Mouse (Mus musculus) right cerebral cortex, adult 2 months (tissue): ENCODE data around the gene Klhl31.
A peak's percentile ranks its signal among the peaks of the same experiment; 100 is the strongest.

Source experiments
- DNase-seq, 2 experiments: peaks; one replicate each; pipeline ENCODE4 v3.0.0; 2021 to 2022; ENCODE audit warnings: low spot score in 2 of 2

The Klhl31 gene

DNA sequence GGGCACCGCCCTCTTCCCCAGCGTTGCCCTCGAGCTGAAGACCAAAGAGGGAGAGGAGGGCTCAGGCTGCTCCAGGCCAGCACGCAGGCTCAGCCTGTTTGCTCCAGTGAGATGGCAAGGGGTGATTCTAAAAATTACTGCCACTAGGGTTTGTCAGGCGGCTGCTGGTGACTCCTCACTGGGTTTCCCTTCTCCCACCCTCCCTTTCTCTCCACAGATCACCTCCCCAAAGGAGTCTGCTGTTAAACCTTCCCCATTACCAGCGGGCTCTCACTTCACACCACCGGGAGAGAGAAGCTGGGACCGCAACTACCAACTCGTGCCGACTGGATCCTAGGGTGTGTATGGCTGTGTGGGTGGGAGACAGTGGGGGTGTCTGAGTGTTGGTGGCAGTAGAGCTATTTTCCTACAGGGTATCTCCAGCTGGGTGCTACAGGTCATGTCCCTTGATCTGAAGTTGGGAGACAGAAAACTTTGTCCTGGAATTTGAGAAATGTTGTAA is at the start of gene Klhl31:
Gene Klhl31 (plus strand): TSS at position 51 of the 502 bp plus-strand sequence.
- DNase-seq, result no peak

DNA sequence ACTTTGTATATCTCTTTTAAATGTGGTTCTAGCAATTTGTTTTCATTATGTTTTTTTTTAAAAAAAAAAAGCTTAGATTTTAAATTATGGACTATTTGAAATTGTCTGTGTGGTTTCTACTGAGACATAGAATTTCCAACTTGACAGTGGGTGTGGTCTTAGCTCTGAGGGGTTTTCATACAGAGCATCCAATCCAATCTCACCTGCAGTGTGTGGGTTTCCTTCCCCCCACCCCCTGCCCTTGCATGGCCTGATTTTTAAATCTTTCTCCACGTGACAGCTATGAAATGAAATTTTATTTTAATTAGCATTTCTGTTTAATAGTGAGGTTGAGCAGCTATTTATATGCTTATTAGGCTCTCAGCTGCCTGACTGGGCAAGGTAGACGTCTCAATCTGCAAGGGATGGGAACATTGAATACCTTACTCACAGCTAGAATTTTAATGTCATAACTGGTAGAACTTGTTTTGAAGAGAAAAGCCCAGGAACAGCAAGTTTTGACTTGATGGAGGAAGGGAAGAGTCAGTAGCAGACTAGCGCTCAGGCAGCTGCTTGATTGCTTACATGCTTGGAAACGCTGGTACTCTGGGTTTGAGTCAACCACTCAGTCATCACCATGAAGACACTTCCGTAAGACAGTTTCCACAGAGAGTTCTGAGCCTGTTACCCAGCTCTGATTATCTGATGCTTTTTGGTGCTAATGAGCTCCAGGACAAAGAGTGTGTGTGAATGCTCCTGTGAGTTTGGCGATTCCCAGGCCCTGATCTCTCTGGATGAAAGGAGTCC is 49.3 kb upstream of the Klhl31 start:
- DNase-seq, result no peak

DNA sequence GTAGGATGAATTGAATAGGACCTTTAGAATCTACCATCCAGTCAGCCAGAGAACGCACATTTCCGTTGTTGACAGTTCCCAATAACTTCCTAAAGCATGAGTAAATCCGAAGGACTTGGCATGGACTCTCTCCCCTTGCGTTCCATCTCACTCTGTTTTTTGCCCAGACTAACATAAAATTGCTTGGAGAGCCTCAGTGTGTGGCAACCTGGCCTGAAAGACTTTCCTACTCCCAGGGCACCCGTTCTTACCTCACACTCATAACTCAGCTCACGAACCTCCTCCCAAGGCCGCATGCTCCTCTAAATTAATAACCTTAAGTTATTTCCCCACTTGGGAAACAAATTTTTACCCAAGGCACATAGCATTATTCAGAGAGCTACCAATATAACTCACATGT is 48.7 kb upstream of the Klhl31 start:
- no peak for DNase-seq

DNA sequence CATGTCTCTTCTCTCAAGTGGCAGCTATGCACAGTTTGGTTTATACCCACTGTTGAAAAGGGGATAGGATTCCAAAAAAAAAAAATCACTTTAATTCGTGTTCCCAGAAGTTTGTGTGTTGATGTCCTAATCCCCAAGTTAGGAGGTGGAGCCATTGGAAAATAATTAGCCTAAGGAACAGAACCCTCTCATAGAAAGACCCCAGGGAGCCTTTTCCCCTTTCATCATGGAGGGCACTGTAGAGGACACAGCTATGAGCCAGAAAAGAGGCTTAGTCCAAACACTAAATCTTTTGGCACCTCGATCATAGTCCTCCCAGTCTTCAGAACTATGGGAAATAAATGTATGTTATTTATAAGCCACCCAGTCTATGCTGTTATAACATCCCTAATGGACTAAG is 46.8 kb upstream of the Klhl31 start:
- no peak for DNase-seq

DNA sequence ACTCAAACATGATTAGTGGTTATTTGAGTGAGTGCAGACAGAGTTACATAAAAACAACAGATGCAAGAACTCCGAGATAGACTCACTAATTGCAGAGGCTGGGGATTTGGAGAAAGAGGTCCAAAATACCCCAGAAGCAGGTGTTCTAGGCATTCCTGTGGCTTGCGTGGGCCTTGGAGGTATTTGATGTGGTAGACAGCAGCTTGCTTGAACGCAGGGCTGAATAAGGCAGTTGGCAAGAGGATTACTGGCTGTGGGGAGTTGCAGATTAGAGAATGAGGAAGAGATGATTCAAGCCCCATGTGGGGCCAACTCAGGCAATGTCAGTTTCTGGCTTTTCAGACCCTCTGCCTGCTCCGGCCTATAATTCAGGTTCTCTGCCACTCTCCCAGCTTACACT is 43.9 kb upstream of the Klhl31 start:
- peak; percentile 23 to 32 for DNase-seq

DNA sequence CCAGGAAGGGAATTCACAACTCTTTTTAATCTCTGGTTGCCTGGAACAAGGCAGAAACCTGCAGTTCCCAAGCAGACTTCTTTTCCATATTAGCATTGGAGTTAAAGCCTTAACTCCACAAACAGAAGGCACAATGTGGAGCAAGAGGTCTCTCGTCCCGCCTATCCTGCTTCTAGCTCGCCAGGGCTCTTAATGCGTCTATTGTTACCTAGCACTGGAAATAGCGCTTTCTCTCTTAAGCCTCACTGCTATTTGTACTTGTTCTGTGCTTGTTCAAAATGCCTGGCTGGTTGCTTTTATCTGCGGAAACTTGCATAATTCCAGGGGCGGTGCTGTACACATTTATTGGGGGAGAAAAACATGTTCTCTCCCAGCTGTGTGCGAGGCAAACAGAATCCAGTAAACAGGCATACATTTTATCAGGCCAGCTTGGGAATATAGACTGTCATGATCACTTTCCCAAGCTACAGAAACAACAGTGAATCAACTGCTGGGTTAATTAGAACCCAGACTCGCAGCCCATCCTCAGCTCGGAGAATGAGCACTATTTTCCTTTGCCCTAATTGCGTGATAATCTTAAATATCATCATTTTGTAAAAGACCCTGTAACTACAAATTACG is 41.2 kb upstream of the Klhl31 start:
- peak in 1 of 2 experiments; percentile 20 for DNase-seq

DNA sequence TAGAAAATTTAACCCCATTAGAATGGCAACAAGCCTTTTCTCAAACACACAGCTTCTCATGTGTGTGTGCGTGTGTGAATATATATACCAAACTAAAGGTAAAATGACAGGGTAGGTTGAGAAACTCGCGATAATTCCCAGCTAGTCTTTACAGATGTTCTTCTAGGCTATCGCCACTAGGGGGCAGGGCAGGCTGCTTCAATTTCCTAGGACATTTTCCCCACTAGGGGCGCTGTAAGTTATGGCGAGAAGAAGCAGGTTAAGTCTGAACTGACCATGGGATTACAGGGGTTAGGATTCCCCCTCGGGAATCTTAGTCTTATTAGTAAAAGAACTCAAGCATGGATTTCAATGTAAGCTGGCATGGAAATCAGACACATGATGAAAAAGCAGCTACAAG is 39.9 kb upstream of the Klhl31 start:
- peak; percentile 78 to 88 for DNase-seq

DNA sequence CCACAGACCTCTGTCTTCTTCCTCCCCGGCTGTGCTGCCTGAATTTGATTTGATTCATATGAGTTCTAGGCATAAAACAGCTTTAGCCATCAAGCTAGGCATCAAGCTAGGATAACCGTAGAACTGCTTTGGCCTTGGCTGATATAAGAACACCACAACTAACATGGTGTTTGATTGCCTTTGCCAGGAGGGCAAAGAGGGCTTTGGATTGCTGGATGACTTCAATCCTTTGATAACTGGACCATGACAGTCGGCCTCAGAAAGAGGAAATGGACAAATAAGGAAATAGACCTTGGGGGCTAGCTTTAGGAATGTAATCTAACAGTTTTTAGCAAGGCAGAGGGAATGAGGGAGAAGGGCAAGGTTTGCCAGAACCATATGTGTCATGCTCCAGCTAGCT is 37.7 kb upstream of the Klhl31 start:
- DNase-seq, result no peak

DNA sequence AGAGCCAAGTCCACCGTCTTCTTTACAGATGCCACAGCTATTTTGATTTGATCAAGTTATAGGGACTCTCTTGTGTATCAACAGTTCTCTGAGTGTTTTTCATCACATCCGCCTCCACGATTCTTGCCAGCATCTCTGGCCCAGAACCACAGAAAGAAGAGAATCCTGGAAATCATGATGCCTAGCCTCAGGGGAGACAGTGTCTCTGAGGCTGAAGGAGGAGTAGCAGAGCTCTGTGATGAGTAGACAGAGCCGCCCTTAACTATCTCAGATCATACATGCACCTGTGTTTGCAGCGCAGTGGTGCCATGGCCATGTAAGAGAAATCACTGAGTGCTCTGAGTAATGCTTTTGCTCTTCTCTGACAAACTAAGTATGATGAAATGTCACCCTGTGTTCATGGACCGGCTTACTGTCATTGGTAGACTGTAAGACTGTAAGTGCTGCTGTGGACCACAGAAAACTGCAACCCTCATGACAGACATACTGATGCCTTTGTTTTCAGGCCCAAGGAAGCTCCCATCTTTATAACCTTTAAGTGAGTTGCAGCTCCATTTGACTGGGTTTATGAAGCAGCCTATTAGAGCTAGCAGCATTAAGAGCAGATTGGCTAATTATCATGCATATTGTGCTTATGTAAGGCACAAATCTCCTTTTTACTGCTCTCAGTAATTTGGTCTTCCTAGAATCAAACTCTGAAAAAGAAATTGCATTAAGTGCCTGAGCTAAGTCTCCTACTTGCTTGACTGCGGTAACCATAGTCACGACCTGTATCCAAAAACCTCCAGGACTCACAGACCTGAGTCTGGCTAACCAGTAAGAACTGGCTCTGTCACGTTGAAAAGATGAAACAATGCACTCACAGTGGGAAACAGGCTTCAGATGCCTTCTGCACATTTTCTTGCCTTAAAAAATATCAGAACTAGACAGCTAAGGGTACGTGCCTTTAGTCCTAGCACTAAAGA is 33.7 kb upstream of the Klhl31 start:
- DNase-seq, result peak; percentile 34 to 49

DNA sequence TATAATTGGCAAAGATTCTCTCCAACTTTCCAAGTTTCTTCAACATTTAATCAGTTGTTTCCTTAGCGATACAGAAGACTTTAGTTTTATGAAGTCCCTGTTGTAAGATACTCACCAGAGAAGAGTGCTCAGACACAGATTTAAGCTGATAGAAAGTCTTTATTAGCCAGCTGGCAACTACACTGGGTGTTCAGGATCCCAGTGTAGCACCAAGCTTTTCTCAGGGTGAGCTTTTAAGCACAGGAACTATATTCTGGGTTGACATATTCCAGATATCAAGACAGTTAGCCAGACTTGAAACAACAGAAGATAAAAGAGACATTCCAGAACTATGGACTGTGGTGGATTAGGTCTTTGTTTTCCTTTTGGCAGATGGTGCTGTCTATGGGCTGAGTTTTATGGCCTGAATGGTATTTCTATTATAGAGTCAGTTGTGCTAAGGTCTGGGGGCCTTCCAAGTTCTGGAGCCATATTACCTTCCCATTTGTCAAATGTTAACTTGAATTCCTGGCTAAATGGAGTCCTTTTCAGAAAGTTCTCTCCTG is 32.3 kb upstream of the Klhl31 start:
- DNase-seq, result no peak

DNA sequence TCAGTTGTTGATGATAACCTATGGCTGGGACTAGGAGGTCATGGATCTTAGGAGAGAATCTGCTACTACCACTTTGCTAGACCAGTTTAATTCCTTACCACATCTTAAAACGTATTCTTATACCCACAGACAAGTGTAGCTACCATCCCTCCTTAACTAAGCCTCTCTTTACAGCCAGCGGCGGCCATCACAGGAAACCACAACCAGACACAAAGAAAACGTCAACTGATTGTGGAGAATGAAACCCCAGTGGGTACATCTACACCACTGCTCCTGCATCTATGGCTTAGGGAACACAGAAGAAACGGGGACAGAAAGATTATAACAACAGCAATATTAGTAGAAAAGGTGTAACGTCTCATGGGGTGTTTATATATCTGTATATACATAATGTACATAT is 29.0 kb upstream of the Klhl31 start:
- DNase-seq, result no peak

DNA sequence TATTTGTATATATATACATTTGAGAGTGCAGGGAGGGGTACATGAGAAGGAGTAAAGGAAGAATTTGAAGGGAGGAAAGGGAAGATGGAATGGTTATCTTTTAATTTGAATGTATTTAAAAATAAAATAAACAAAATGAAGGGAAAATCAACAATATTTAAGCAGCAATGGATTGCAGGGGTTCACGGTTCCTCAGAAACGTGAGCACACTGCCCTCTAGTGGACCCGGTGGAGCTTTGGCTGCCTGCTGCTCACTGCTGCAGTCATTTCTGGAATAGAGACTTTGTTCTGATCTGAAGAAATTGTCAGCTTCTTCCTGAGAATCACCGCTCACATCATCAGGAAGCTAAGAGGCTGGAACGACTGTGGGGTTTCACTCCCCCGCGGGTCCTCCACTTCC is 28.5 kb upstream of the Klhl31 start:
- DNase-seq, result no peak

DNA sequence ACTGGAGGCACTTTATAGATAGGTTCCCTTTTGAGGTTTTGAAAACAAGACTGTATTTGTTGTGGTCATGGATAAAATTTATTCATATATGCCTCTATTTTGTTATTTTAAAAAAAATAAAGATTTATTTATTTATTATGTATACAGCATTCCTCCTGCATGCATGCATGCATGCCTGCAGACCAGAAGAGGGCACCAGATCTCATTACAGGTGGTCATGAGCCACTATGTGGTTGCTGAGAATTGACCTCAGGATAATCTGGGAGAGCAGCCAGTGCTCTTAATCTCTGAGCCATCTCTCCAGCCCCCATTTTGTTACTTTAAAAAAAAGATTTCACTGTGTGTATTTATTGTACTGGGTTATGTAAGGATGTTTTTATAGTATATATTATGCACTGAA is 25.5 kb upstream of the Klhl31 start:
- no peak for DNase-seq

DNA sequence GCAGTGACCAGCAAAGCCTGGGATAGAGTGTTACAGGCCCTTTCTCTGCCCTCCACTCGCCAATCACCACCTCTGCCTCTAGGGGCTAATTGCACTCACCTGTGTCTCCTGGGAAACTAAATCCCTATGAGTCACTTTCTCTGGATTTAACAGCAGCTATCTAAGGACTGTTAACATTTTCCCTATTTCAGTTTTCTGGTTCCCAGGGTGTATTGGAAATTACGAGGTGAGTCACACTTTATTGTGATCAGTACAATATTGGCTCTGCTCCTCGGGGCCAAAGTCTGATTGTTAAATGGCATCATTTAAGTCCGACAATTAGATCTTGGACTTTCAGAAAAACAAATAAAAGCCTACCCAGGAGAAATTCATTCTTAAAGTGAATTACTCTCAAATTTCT is 24.0 kb upstream of the Klhl31 start:
- no peak for DNase-seq

DNA sequence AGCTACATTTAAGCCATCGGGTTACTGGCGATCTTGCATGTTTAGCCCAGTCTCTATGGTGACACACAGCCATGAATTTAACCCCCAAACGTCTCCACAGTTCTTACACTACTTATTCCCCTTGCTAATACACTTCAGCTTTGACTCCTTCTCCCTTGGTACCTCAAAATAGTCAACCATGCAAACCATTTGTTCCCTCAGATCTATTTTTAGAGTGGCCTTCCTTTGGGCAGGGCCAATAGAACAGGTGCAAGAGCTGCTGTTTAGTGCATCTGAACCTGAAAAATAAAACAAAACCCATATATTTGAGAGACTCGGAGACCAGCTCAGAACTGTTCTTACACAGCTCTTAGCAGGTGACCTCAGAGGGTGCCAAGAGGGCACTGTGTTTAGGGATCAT is 20.4 kb upstream of the Klhl31 start:
- no peak for DNase-seq

DNA sequence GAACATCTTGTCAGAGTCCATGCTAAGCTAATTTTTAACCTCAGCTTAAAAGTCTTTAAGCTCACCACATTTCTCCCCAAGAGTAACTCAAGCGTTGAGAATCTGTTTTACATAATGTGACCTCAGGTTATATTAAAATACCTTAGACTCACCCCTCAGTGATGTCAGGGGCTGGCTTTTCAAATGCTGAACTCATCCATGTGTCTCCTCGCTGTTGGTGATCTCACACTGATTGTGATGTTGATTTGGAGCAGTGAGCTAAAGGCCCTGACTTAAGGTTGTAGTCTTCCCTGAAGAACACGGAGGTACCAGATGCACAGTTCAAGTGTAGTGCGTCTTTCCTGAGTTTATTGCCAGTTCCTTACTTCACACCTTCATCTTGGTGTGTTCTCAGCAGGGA is 19.5 kb upstream of the Klhl31 start:
- no peak for DNase-seq

DNA sequence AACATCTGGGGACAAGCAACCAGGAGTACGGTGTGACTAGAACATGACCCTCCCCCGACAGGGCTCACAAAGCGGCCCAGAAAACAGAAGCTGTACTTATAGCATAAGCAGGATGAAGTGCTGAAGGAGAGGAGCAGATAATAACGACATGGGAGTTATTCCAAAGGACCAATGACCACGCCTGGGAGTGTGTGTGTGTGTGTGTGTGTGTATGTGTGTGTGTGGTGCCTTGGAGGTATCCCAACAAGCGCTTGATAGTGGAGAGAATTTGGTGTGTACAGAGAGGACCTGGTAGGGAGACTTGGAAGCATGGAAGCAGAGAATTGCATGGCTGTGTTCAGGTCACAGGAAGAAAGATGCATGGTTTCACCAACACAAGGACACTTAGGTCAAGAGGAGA is 18.5 kb upstream of the Klhl31 start:
- no peak for DNase-seq

DNA sequence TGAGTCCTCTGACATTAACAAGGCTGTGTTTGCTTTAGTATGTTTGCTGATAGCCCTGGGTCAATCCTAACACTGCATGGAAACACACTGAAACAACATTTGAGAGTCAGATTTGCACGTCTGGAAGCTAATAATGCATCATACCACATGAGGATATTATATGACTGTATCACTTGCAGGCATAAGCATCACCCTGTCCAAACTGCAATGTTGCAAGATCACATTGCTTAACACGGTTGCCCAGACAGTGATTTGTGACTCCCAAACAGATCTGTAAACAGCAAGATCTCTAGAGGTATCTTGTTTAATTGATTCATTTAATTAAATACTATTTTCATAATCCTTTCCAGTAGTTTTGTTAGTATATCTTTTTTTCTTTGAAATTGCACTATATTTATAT is 17.9 kb upstream of the Klhl31 start:
- no peak for DNase-seq

DNA sequence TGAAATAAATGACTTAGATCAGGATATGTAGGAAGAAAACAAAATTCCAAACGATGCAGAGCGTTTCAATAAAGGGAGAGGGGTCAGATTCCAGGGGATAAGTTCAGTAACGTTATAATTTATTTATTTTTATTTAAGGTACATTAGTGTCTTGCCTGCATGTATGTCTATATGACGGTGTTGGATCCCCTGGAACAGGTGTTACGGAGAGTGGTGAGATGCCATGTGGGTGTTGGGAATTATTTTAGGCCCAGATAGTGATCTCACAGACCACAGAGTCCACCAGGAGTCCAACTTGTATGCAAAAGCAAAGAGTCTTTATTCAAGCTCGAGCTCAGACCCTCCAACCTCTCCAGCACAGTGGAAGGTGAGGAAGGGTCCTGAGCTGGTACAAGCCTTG is 16.2 kb upstream of the Klhl31 start:
- no peak for DNase-seq

DNA sequence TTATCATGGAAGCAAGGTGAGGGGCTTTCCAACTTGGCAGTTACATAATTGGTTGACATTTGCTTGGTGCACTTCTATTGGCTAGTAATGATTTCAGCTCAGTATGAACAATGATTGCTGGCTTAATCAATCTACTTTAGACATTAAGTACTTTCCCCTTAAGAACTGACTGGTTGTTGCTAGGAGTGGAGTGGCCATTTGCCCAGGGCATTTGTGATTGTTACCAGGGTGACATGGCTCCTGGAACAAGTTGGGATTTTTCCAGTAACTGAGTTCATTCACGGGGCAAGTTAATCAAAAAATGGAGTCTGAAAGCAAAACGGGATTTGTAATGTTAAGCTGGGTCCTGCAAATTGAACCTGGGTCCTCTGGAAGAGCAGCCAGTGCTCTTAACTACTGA is 15.8 kb upstream of the Klhl31 start:
- DNase-seq, result peak in 1 of 2 experiments; percentile 11

DNA sequence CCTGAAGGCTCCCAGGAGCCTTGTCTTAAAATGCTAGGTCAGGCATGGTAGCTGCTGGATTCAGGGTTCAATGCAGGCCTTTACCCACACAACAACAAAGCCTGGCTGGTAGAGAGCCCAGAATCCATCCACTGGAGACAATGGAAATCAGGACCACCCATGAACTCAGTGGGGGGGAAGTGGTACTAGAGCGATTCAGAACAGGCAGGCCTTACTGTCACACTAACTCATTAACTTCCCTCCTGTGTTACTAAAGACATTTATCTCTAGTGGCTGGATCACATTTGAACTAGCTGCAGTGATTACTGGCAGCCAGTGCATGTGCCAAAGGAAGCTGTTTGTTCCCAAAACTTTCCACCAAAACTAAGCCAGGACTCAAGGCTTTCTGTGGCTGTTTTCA is 13.4 kb upstream of the Klhl31 start:
- DNase-seq, result no peak
